Mouse (Mus musculus): ENCODE measurements around the gene Gm3373. TPM values are rescaled to one million over a fixed set of nuclear protein-coding genes. Genes with fewer than 3 reads are reported as not detected.
"Not testable (repeated sequence)": the region's sequence is repeated elsewhere in the genome, so short reads cannot be mapped to it uniquely, and the experiment has no call there.

Gm3373 gene
- total RNA-seq (2021), result 1 to 10 TPM; 3.5 to 3.9 TPM

DNA sequence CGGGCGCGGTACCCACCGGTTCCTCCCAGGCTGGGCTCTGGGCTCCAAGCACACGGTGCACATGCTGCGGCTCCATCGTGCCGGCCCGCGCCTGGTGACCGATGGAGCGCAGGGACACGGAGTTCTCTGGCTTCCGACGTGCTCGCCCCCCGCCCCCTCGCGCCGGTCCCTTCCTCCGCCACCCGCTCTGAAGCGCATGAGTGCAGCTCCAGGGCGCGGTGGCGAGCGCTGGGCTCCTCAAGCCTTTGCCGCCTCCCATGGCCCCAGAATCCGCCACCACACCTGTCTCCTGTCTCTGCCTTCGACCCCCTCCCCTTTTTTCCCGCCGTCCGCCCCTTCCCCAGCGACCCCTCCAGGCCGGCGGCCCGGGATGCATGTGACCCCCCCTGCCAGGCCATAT, at the start of gene Gm3373:
Gm3373 (minus strand) TSS at position 101 of the 400 bp plus-strand sequence.
- DNase-seq; intact Hi-C loops (cut with DNase I): not testable (repeated sequence)

DNA sequence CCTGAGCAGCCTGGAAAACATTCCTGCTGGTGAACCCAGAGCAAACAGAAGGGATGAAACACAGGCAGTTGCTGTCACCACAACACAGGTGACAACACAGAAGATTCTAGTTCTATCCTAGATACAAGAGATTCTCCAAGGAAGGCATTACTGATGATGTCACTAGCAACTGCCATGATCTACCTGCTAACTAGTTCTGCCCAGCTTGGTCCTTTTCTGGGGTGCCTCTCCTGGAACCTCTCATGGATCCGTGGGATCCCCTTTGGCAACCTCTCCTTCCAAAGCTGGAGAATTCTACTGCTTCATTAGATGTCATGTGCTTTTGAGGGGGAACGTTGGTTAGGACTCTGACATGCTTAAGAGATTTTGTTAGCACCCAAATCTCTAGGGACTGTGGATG, 54.0 kb downstream of the Gm3373 start, which contains the start of gene Gm9603:
Gm9603 (minus strand) TSS at position 101 of the 400 bp plus-strand sequence.
- DNase-seq; intact Hi-C loops (cut with DNase I): not testable (repeated sequence)

Other genes starting within 250 kb of the Gm3373 start
- gene Gm3488, start 239.9 kb downstream of the Gm3373 start, total RNA-seq (2021), result 10 to 100 TPM; 12.9 to 13.2 TPM
- gene Gm3532, start 203.1 kb downstream of the Gm3373 start, total RNA-seq (2021), result not detected
- 1 to 10 TPM in 1 of 2 experiments, not detected in 1; 1.7 TPM for gene Gm8265, start 108.5 kb downstream of the Gm3373 start, total RNA-seq (2021)
- gene Gm9603, start 54.1 kb downstream of the Gm3373 start, total RNA-seq (2021), result under 1 TPM in 1 of 2 experiments, not detected in 1; 0.40 TPM
- gene Gm3383, start 66.4 kb upstream of the Gm3373 start, total RNA-seq (2021), result 10 to 100 TPM; 11.9 to 12.7 TPM
- not detected for gene Gm3424, start 88.8 kb upstream of the Gm3373 start, total RNA-seq (2021)
- 1 to 10 TPM; 2.2 to 2.9 TPM for gene Gm8237, start 138.8 kb upstream of the Gm3373 start, total RNA-seq (2021)
- 1 to 10 TPM; 1.9 to 2.0 TPM for gene Gm3248, start 220.2 kb upstream of the Gm3373 start, total RNA-seq (2021)
- gene Gm3453, start 237.6 kb upstream of the Gm3373 start, total RNA-seq (2021), result under 1 TPM; 0.66 to 0.80 TPM

All from left cerebral cortex, postnatal 4 days (tissue).